Mouse (Mus musculus) adrenal gland, adult (tissue): ENCODE measurements around the gene Sp3.
"Not testable (repeated sequence)": the region's sequence is repeated elsewhere in the genome, so short reads cannot be mapped to it uniquely, and the experiment has no call there.

Experiments used
- DNase-seq, 2 experiments: peaks; one replicate each; pipeline ENCODE4 v3.0.0; 2022 to 2023; ENCODE audit warnings: low spot score in 1 of 2; ENCODE audit not compliant: inconsistent age in 2 of 2

Sp3 gene

GRCm38 (mm10) chr2:72994165-72994564 is 13.9 kb upstream of the Sp3 start:
- no peak for DNase-seq

GRCm38 (mm10) chr2:72992497-72992896 is 12.3 kb upstream of the Sp3 start:
- no peak for DNase-seq

DNA sequence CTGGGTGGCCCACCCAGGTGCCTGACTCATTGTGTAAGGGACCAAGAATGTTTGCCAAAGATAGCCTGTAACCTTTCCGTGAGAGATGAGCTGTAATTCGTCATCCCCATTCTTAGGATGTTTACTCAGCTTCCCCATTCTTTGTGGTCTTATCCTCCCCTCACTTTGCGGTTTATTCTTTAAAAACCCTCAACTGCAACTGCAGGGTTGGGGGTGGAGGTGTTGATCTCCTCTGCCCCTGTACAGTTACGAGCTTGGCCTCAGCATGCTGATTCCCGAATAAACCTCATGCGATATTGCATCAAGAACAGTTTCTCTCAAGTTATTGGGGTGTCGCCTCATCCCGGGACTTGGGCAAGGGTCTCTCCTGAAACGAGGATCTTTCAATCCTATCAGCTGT is 8.7 kb upstream of the Sp3 start:
- DNase-seq: not testable (repeated sequence)

DNA sequence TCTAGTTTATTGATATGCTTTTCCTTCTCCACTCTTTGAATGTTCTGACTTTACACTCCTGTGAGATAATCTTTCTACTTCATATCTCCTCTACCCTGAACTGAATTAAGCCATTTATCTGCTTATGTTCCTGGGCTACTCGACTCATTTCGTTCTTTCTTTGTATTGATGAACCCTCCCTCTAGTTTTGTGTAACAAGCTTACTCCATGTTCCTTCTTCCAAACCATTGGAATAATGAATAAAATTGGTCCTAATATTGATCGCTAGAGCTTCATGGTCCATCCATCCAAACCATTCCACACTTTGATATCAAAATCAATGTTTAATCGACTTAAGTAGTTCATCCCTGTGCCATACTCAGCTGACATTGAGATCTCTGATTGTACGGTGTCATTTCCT is 6.4 kb upstream of the Sp3 start, which contains the start of gene Gm11084:
Gm11084 (minus strand) TSS at position 101 of the 400 bp plus-strand sequence.
- DNase-seq: no peak

DNA sequence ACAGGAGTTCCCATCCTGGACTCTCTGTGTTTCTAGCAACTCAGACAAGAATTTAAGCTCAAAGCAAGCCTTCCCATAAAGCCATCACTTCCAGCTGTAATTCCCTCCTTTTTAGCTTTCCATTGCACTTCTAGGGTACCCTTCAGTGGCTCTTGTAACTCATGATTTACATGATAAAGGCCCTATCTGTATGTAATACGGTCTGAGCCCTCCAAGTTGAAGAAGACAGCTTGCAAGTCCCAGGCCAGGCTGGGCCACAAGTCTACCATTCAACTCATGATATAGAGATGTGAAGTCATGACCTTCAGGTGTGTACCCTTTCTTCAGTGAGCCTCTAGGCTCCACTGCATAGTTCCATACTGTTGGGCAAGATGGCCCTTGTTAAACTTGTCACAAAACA is 5.3 kb upstream of the Sp3 start:
- no peak for DNase-seq

DNA sequence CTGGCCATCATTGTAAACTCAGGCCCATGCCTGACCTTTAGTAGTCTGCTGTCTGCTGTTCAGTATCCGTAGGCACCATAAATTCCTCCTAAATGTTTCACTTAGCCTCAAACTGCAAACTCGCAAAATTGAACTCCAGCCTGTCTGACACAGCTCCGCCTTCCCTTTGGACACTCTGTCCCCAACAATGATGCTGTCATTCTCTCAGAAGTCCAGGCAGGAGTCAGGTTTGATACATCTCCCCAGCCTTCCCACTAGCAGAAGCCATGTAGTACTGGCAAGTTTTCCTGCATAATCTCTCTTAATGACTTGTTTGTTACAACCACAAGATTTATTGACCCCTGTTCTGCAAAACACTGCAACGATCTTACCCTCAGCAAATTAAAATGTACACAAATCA is 4.6 kb upstream of the Sp3 start:
- DNase-seq: no peak

GRCm38 (mm10) chr2:72983211-72983610 is 3.0 kb upstream of the Sp3 start:
- no peak for DNase-seq

GRCm38 (mm10) chr2:72982110-72982785 is 2.0 kb upstream of the Sp3 start:
- DNase-seq: no peak

DNA sequence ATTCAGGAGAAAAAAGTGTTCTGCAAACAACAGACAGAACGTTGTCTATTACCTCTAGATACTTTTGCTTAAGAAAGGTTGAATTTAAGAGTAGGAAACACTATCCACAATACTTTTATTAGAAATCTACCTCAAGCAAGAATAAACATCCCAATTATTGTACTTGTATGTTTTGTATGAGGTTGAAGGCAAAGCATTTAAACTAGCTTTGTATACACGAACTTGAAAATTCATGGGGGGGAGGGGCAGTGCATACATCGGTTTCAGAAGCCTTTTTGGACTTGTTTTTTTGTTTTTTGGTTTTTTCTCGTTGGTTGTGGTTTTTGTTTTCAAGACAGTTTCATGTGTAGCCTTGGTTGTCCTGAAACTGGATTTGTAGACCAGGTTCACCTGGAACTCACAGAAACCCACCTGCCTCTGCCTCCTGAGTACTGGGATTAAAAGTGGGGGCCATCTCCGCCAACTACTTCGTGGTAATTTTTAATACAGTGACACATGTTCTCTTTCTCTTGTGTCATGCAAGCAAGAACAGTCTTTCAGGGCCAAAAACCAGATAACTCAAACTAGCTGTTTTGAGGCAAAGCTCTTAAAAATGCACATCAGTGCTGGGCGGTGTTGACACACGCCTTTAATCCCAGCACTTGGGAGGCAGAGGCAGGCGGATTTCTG is 1.3 kb upstream of the Sp3 start:
- no peak for DNase-seq

DNA sequence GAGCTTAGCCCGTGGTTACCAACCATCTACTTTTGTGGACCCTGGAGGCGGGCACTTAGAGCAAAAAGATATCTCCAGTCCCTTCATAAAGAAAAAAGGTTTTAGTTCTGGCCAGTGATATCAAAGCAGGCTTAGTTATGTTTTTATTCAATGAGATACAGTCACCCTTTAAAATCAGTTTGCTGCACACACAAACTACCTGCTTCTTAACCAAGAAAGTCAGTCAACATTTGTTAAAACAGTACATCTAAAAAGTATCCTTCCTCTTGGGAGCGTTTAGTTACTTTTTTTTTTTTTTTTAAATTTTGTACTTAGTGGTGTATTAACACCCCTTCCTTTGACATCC is 802 bp upstream of the Sp3 start:
- no peak for DNase-seq

DNA sequence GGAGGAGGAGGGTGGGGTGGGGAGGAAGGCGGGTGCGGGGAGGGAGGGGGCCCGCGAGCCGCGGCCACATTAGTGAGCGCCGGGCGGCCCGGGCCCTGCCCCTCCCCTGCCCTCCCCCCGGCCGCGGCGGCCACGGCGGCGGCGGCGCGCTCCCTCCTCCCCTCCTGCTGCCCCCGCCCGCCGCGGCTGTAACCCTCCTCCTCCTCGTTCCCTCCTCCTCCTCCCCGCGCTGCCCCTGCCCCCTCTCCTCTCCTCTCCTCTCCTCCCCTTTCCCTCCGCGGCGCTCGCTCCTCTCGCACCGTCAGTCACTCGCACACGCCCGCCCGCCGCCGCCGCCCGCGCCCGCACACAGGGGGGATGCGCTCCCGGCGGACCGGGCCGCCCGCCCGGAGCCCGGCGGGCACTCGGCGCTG is 581 bp downstream of the Sp3 start:
- peak; percentile 91 to 95 for DNase-seq

DNA sequence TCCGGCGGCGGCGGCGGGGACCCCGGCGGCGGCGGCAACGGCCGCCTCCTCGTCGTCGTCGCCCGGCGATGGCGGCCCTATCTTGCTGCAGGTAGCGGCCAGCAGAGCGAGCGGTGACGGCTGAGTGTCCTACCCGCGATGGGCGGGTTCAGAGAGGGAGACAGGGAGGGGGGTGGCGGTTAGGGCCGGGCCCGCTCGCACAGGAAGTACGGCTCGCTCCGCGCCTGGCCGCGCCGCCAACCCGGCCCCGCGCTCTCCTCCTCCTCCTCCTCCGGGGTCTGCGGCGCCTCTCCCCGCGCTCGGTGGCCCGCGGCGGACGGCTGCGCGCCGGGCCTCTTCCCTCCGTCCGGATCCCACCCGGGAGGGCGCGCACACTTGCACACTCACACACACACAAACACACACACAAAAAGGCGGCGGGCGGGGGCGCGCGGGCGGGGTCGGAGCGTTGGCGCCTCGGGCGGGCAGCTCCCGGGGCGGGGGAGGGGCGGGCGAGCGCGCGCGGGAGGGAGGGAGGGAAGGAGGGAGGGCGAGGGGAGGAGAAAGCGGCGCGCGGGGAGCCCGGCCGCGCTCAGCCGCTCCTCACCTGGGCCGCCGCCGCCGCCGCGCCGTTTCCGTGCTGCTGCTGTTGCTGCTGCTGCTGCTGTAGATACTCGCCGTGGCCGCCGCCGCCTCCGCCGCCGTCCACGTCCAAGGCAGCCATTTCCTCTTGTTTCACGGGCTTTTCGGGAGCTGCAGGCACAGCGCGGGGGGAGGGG is 1.2 kb downstream of the Sp3 start:
- DNase-seq: peak; percentile 94 to 97

DNA sequence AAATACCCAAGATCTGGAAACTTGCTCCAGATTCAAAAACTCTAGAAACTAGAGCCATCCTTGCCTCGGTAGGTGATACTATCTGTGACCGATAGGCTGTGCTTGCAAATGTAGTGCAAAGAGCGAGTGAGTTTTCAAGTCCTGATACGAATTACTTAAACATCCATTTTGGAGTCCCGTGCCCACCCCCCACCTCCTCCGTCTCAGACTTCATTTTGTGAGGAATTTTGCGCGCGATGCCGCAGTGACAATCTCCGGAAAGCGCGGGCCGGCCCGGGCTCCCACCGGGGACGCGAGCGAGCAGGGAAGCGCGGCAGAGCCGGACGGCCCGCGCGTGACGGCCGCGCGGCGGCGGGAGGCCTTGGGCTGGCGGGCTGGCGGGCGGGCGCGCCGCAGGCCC is 1.8 kb downstream of the Sp3 start:
- no peak for DNase-seq

GRCm38 (mm10) chr2:72977272-72977671 is 3.0 kb downstream of the Sp3 start:
- no peak for DNase-seq

- no peak for DNase-seq
These were observed 4.2 kb downstream of the Sp3 start for GRCm38 (mm10) chr2:72976036-72976435.

DNA sequence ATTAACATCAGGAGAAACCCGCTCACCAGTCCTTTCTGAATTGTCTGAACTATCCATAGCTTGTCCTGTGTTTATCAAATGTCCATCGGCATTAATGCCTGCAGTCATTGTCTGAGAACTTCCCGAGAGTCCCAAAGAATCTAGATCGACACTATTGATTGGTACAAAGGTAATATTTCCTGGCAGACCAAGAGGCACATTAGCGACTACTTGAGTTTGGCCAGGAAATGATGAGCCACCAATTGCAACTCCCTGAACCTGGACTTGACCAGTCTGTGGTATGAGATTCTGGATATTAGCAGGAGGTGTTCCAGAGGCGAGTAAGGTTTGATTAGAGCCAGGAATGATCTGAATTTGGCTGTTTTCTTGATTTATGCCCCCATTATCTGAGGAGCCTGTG is 9.4 kb downstream of the Sp3 start:
- no peak for DNase-seq

DNA sequence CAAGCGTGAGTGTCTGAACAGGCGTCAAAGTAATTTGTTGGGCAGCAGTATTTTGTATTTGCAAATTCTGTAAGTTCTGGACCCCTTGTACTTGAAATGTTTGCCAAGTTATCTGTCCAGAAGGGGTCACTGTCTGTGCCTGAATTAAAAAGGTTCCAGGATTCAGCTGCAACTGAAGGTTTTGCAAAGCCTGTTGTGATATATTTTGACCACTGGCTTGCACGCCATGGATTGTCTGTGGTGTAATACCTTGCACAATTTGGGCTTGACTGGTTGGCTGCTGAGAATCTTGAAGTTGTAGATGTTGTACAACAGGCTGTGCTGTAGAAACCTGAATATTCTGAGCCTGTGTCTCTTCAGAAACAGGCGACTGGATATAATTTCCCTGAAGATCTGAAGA is 9.9 kb downstream of the Sp3 start:
- no peak for DNase-seq

GRCm38 (mm10) chr2:72968536-72968935 is 11.7 kb downstream of the Sp3 start:
- DNase-seq: no peak

GRCm38 (mm10) chr2:72965450-72965849 is 14.8 kb downstream of the Sp3 start:
- DNase-seq: no peak

- no peak for DNase-seq
These were observed 23.8 kb downstream of the Sp3 start for GRCm38 (mm10) chr2:72956415-72956814.

GRCm38 (mm10) chr2:72952979-72953378 is 27.3 kb downstream of the Sp3 start:
- no peak for DNase-seq

GRCm38 (mm10) chr2:72935937-72936336 is 44.3 kb downstream of the Sp3 start:
- DNase-seq: no peak
